ENCODE assay signal across 15 mouse cellular contexts in genomic region chr1:184042745-184043144, GRCm38 (mm10). TPM values are rescaled to one million over a fixed set of nuclear protein-coding genes. Genes with fewer than 3 reads are reported as not detected.
DNase-seq lines count a peak whose midpoint lies in the region; ATAC-seq lines count a peak whose summit lies in the region.
"Had no signal": no experiment of that assay in that cellular context is flagged by ENCODE, and none has a peak within 500 bp of the region (broad histone marks: within the 10 kb centered on the region; RNA-seq: fewer than 3 reads in every experiment).

No protein-coding gene starts in this region.

- no peak for ATAC-seq in heart, embryonic 16.5 days (replicated peaks; ENCODE audit: extremely low read depth, insufficient read depth, low FRiP score)
- ATAC-seq in erythroblast, adult 5-6 weeks (replicated peaks; ENCODE audit: low FRiP score, poor library complexity, severe bottlenecking) = peak; percentile 66
- peak; percentile 97 for ATAC-seq in megakaryocyte-erythroid progenitor cell, adult 5-6 weeks (replicated peaks; ENCODE audit: low FRiP score, low TSS enrichment, poor library complexity, severe bottlenecking)
- ATAC-seq: forebrain, embryonic 15.5 days had no signal

- no peaks in the 10 kb centered on the region for H3K27me3 ChIP-seq in heart, embryonic 16.5 days (ENCODE audit: control insufficient read depth, insufficient read depth, low read length)
- H3K27me3 ChIP-seq: forebrain, embryonic 15.5 days; limb, embryonic 13.5 days; neural tube, embryonic 13.5 days had no signal

- peaks cover 33% of the 10 kb centered on the region for H3K4me1 ChIP-seq in heart, embryonic 16.5 days (ENCODE audit: control insufficient read depth, insufficient read depth, low read length)

- no peak for DNase-seq in heart, adult 8-10 months (ENCODE audit: low spot score)
- DNase-seq in Muller cell, postnatal 12 days (ENCODE audit: inconsistent ontology term) = peak; percentile 27
- DNase-seq in cerebellum, adult 18-20 months = no peak
- no peak for DNase-seq in frontal cortex, postnatal 25 days (ENCODE audit: low spot score in 2 of 2)
- DNase-seq in adrenal gland, postnatal 10 days = no peak
- DNase-seq: kidney, adult 9 months; layer of hippocampus, postnatal 36 days had no signal

- H3K9ac ChIP-seq in heart, embryonic 16.5 days (ENCODE audit: low read length) = peak overlapping the region; percentile 64
- H3K9ac ChIP-seq: forebrain, embryonic 15.5 days; limb, embryonic 13.5 days; neural tube, embryonic 13.5 days had no signal

- 54% methylated on average over 9 of the region's 9 CpGs for WGBS in heart, embryonic 16.5 days

- H3K4me3 ChIP-seq in heart, embryonic 16.5 days (ENCODE audit: low read length) = no peak overlapping the region
- H3K4me3 ChIP-seq: forebrain, embryonic 15.5 days; limb, embryonic 13.5 days; neural tube, embryonic 13.5 days had no signal

- H3K27ac ChIP-seq in heart, embryonic 16.5 days (ENCODE audit: low read length) = peak overlapping the region; percentile 96
- H3K27ac ChIP-seq: forebrain, embryonic 15.5 days; limb, embryonic 13.5 days; neural tube, embryonic 13.5 days had no signal

- no peaks in the 10 kb centered on the region for H3K9me3 ChIP-seq in heart, embryonic 16.5 days (replicated peaks; ENCODE audit: control insufficient read depth, low read length)
- H3K9me3 ChIP-seq: forebrain, embryonic 15.5 days; limb, embryonic 13.5 days; neural tube, embryonic 13.5 days had no signal

- H3K36me3 ChIP-seq in heart, embryonic 16.5 days (ENCODE audit: control insufficient read depth, insufficient read depth) = 0 out of 2 replicates have a peak, but pooled peaks cover 2% of the 10 kb centered on the region
- H3K36me3 ChIP-seq: forebrain, embryonic 15.5 days; neural tube, embryonic 13.5 days had no signal

- H3K4me2 ChIP-seq in heart, embryonic 16.5 days (ENCODE audit: low read depth, low read length) = peak overlapping the region; percentile 40
- H3K4me2 ChIP-seq: forebrain, embryonic 15.5 days; midbrain, embryonic 11.5 days; neural tube, embryonic 13.5 days had no signal

RNA-seq across cellular contexts. Expression of gene 1700056E22Rik, which starts 8.6 kb away (rescaled TPM):
- polyA plus RNA-seq in heart, embryonic 16.5 days (2015; fragmentation: Nextera tagmentation; extraction: Ambion mirVana) = 2.2 TPM in 2 replicates
- total RNA-seq in heart, adult 8-10 months (2022) = 1 to 10 TPM in 3 of 4 experiments, under 1 TPM in 1; 0.57 to 1.7 (median 1.2) TPM
- not detected in 2 replicates for total RNA-seq in erythroblast, adult 5-6 weeks (2015; ENCODE audit: low replicate concordance)
- 0.51 TPM in 1 of 2 replicates, not detected in the other for total RNA-seq in erythroblast, adult 5-6 weeks (2017; ENCODE audit: low replicate concordance)
- 0.40 TPM in 1 of 2 replicates, not detected in the other for total RNA-seq in megakaryocyte-erythroid progenitor cell, adult 5-6 weeks (2014; fragmentation: Nextera tagmentation)
- total RNA-seq in megakaryocyte-erythroid progenitor cell, adult 5-6 weeks (2017) = 0.50 TPM in 1 of 2 replicates, not detected in the other
- total RNA-seq in adrenal gland, postnatal 10 days (2021) = 1 to 10 TPM; 6.2 to 6.3 TPM
- total RNA-seq: granulocyte monocyte progenitor cell, adult 5-6 weeks; layer of hippocampus, postnatal 36 days had no signal

RNA-seq across cellular contexts. Expression of gene Dusp10, which starts 29.6 kb away (rescaled TPM):
- 11.7 and 15.5 TPM in 2 replicates for polyA plus RNA-seq in heart, embryonic 16.5 days (2015; fragmentation: Nextera tagmentation; extraction: Ambion mirVana)
- 1 to 10 TPM; 5.8 to 8.3 (median 7.4) TPM for total RNA-seq in heart, adult 8-10 months (2022)
- 1.9 and 3.8 TPM in 2 replicates for total RNA-seq in erythroblast, adult 5-6 weeks (2015; ENCODE audit: low replicate concordance)
- 1.0 and 1.4 TPM in 2 replicates for total RNA-seq in erythroblast, adult 5-6 weeks (2017; ENCODE audit: low replicate concordance)
- 3.4 and 5.2 TPM in 2 replicates for total RNA-seq in megakaryocyte-erythroid progenitor cell, adult 5-6 weeks (2014; fragmentation: Nextera tagmentation)
- 1.2 and 10.1 TPM in 2 replicates for total RNA-seq in megakaryocyte-erythroid progenitor cell, adult 5-6 weeks (2017)
- 10 to 100 TPM; 17.4 to 30.9 TPM for total RNA-seq in adrenal gland, postnatal 10 days (2021)
